Mouse (Mus musculus) embryonic facial prominence, embryonic 13.5 days (tissue): ENCODE measurements around the gene Sf3b4. TPM values are rescaled to one million over a fixed set of nuclear protein-coding genes. Genes with fewer than 3 reads are reported as not detected.

Experiments used
- ATAC-seq: fragments of 200-750 bp; cut with Nextera tagmentation; 2 replicates; pipeline ENCODE4 v1.8.0; 2017; ENCODE audit warnings: low read depth; ENCODE audit not compliant: insufficient number of reproducible peaks, insufficient read depth, low FRiP score, low TSS enrichment
- H3K27ac ChIP-seq: fragments of 300-500 bp; sonication (generic); 2 replicates; pipeline ENCODE4 v1.5.1; 2015; ENCODE audit warnings: moderate library complexity, mild to moderate bottlenecking, inconsistent platforms
- H3K27me3 ChIP-seq: fragments of 300-500 bp; sonication (generic); 2 replicates; pipeline ENCODE4 v1.6.1; 2015; ENCODE audit warnings: mild to moderate bottlenecking, inconsistent platforms
- H3K36me3 ChIP-seq: fragments of 300-500 bp; sonication (generic); 2 replicates; pipeline ENCODE4 v1.6.1; 2015; ENCODE audit warnings: mild to moderate bottlenecking, inconsistent platforms
- H3K4me1 ChIP-seq: fragments of 300-500 bp; sonication (generic); 2 replicates; pipeline ENCODE4 v1.6.1; 2015; ENCODE audit warnings: inconsistent platforms
- H3K4me2 ChIP-seq: fragments of 300-500 bp; sonication (generic); 2 replicates; pipeline ENCODE4 v1.6.1; 2015; ENCODE audit warnings: moderate library complexity, mild to moderate bottlenecking, inconsistent platforms
- H3K4me3 ChIP-seq: fragments of 300-500 bp; sonication (generic); 2 replicates; pipeline ENCODE4 v1.5.1; 2015; ENCODE audit warnings: mild to moderate bottlenecking, inconsistent platforms
- H3K9ac ChIP-seq: fragments of 300-500 bp; sonication (generic); 2 replicates; pipeline ENCODE4 v1.6.1; 2015; ENCODE audit warnings: mild to moderate bottlenecking, inconsistent platforms
- H3K9me3 ChIP-seq: fragments of 300-500 bp; sonication (generic); 2 replicates; pipeline ENCODE4 v1.6.1; 2016; ENCODE audit warnings: inconsistent platforms
- WGBS: fragments of 180-500 bp; shearing (Covaris S2); methylation state at CpG from one replicate; pipeline ENCODE4 v1.1.7; 2015; ENCODE audit warnings: mixed read lengths; 5-methylcytosine and 5-hydroxymethylcytosine counted together
- microRNA-seq: library from miRNA; unstranded; fragments of <30 nt; microRNA quantifications from one replicate; pipeline ENCODE4, GENCODE M21; 2016
- polyA plus RNA-seq: library from polyadenylated mRNA; unstranded; fragments of >200 nt; fragmentation: Nextera tagmentation; extraction: Ambion mirVana; gene quantifications from 2 replicates; pipeline ENCODE4 v1.2.1, GENCODE M21; 2015

The Sf3b4 gene
- polyA plus RNA-seq, 1 experiment from 2014 or later = 184 TPM

- 2% methylated on average over 43 of the region's 43 CpGs for WGBS
- H3K4me3 ChIP-seq = peak within 1 kb of the TSS; percentile 62
- peak; percentile 89 for ATAC-seq
These were observed 48.9 kb downstream of the Sf3b4 start, which contains the start of the genes Hist2h2ac and Hist2h2be for GRCm38 (mm10) chr3:96220765-96221639. Gene Hist2h2ac (minus strand): TSS chr3:96220880. Gene Hist2h2be (plus strand): TSS chr3:96221119.

GRCm38 (mm10) chr3:96221640-96222038, 49.5 kb downstream of the Sf3b4 start:
- Histone ChIP-seq H3K27ac (peak overlapping the region; percentile 99), H3K4me2 (peak overlapping the region; percentile 86), H3K9ac (peak overlapping the region; percentile 91), H3K27me3 (no peaks in the 10 kb centered on the region), H3K4me3 (peak overlapping the region; percentile 62), H3K36me3 (no peaks in the 10 kb centered on the region), H3K4me1 (peaks cover 45% of the 10 kb centered on the region), H3K9me3 (no peaks in the 10 kb centered on the region)
- ATAC-seq = no peak
- 17% methylated on average over 9 of the region's 9 CpGs for WGBS

More at GRCm38 (mm10) chr3:96220765-96221639, 48.9 kb downstream of the Sf3b4 start, which contains the start of the genes Hist2h2ac and Hist2h2be:
- Histone ChIP-seq H3K9ac (peak within 1 kb of the TSS; percentile 91), H3K27me3 (no peaks in the 10 kb centered on the region), H3K9me3 (no peaks in the 10 kb centered on the region), H3K36me3 (no peaks in the 10 kb centered on the region), H3K27ac (peak within 1 kb of the TSS; percentile 99), H3K4me1 (peaks cover 39% of the 10 kb centered on the region), H3K4me2 (peak within 1 kb of the TSS; percentile 86)

GRCm38 (mm10) chr3:96222774-96223173, 50.6 kb downstream of the Sf3b4 start:
- Histone ChIP-seq H3K4me1 (peaks cover 52% of the 10 kb centered on the region), H3K27ac (no peak overlapping the region), H3K9me3 (no peaks in the 10 kb centered on the region), H3K36me3 (no peaks in the 10 kb centered on the region), H3K27me3 (no peaks in the 10 kb centered on the region), H3K4me3 (no peak overlapping the region), H3K4me2 (peak overlapping the region; percentile 86), H3K9ac (no peak overlapping the region)
- WGBS = 90% methylated on average over 4 of the region's 4 CpGs
- no peak for ATAC-seq

- Histone ChIP-seq H3K9me3 (no peaks in the 10 kb centered on the region), H3K36me3 (no peaks in the 10 kb centered on the region), H3K4me1 (peaks cover 43% of the 10 kb centered on the region), H3K9ac (no peak overlapping the region), H3K27ac (no peak overlapping the region), H3K4me2 (no peak overlapping the region), H3K4me3 (no peak overlapping the region), H3K27me3 (no peaks in the 10 kb centered on the region)
- ATAC-seq = no peak
- WGBS = 16% methylated on average over 2 of the region's 2 CpGs
These were observed 53.3 kb downstream of the Sf3b4 start for GRCm38 (mm10) chr3:96225421-96225820.

Small RNAs within 50 kb of the gene (microRNA-seq; reads per million reads assigned to microRNA genes)
- not detected for gene Gm44492

Other genes with a start within 250 kb of the Sf3b4 start
- 241 and 251 TPM in 2 replicates for gene Anp32e, start 243.1 kb upstream of the Sf3b4 start, polyA plus RNA-seq
- 41.2 and 47.7 TPM in 2 replicates for gene Plekho1, start 176.3 kb upstream of the Sf3b4 start, polyA plus RNA-seq
- 41.1 and 55.4 TPM in 2 replicates for gene Vps45, start 113.9 kb upstream of the Sf3b4 start, polyA plus RNA-seq
- gene Otud7b, start 67.8 kb upstream of the Sf3b4 start, polyA plus RNA-seq = 20.8 and 23.8 TPM in 2 replicates
- 37.3 and 38.2 TPM in 2 replicates for gene Mtmr11, start 10.3 kb upstream of the Sf3b4 start, polyA plus RNA-seq
- 7.6 and 8.7 TPM in 2 replicates for gene Sv2a, start 8.8 kb downstream of the Sf3b4 start, polyA plus RNA-seq
- gene Bola1, start 47.4 kb downstream of the Sf3b4 start, polyA plus RNA-seq = 46.6 and 55.0 TPM in 2 replicates
- gene Hist2h2ab, start 47.5 kb downstream of the Sf3b4 start, polyA plus RNA-seq = 1.7 TPM in 1 of 2 replicates, not detected in the other
- 13.2 and 14.1 TPM in 2 replicates for gene Hist2h2ac, start 48.5 kb downstream of the Sf3b4 start, polyA plus RNA-seq
- 8.7 and 12.0 TPM in 2 replicates for gene Hist2h2be, start 48.8 kb downstream of the Sf3b4 start, polyA plus RNA-seq
- gene Hist2h3c2, start 66.8 kb downstream of the Sf3b4 start, polyA plus RNA-seq = 6.4 and 10.0 TPM in 2 replicates
- 52.8 and 67.0 TPM in 2 replicates for gene Hist2h2aa2, start 67.9 kb downstream of the Sf3b4 start, polyA plus RNA-seq
- 14.9 and 20.9 TPM in 2 replicates for gene Hist2h2aa1, start 73.2 kb downstream of the Sf3b4 start, polyA plus RNA-seq
- gene Hist2h3c1, start 74.4 kb downstream of the Sf3b4 start, polyA plus RNA-seq = 1.5 TPM in 1 of 2 replicates, not detected in the other
- 11.2 and 12.5 TPM in 2 replicates for gene Hist2h4, start 91.0 kb downstream of the Sf3b4 start, polyA plus RNA-seq
- 80.9 and 96.2 TPM in 2 replicates for gene Hist2h3b, start 96.3 kb downstream of the Sf3b4 start, polyA plus RNA-seq
- 13.8 and 13.9 TPM in 2 replicates for gene Hist2h2bb, start 97.4 kb downstream of the Sf3b4 start, polyA plus RNA-seq
- 2.1 and 2.7 TPM in 2 replicates for gene Fcgr1, start 121.6 kb downstream of the Sf3b4 start, polyA plus RNA-seq